9 mouse cellular contexts compared by ENCODE assay signal in genomic region chr17:27240556-27241457, GRCm38 (mm10). TPM values are rescaled to one million over a fixed set of nuclear protein-coding genes. Genes with fewer than 3 reads are reported as not detected.
DNase-seq lines count a peak whose midpoint lies in the region; ATAC-seq lines count a peak whose summit lies in the region.
"Had no signal": no experiment of that assay in that cellular context is flagged by ENCODE, and none has a peak within 500 bp of the region (broad histone marks: within the 10 kb centered on the region; RNA-seq: fewer than 3 reads in every experiment).

No protein-coding gene starts in this region.

- ATAC-seq in granulocyte monocyte progenitor cell, adult 5-6 weeks (replicated peaks; ENCODE audit: poor library complexity, severe bottlenecking): no peak
- ATAC-seq: Patski had no signal

- intact Hi-C loops in left cerebral cortex, postnatal 10 days (cut with DNase I): no loop called here

- DNase-seq in left cerebral cortex, postnatal 10 days (ENCODE audit: extremely low spot score in 1 of 2, low spot score in 2 of 2): peak; percentile 86 to 88
- DNase-seq in left cerebral cortex, adult 11 months (ENCODE audit: low spot score): no peak
- peak; percentile 98 for DNase-seq in cerebellum, adult 9-11 months
- DNase-seq in gastrocnemius, postnatal 25 days: peak; percentile 83
- peak; percentile 79 to 84 for DNase-seq in layer of hippocampus, postnatal 10 days (ENCODE audit: low spot score in 2 of 2)
- peak; percentile 40 for DNase-seq in ovary, postnatal 10 days (ENCODE audit: low spot score)
- DNase-seq in spleen, adult 12 weeks (ENCODE audit: low spot score): no peak

RNA-seq across cellular contexts. Expression of gene Lemd2, which starts 36.5 kb away (rescaled TPM):
- 10 to 100 TPM; 47.1 to 50.0 TPM for total RNA-seq in left cerebral cortex, postnatal 10 days (2021)
- total RNA-seq in gastrocnemius, postnatal 25 days (2021): 10 to 100 TPM; 18.0 to 21.8 TPM
- 10 to 100 TPM; 48.4 to 56.2 TPM for total RNA-seq in layer of hippocampus, postnatal 10 days (2021)
- total RNA-seq in granulocyte monocyte progenitor cell, adult 5-6 weeks (2014; fragmentation: Nextera tagmentation): 36.5 and 36.9 TPM in 2 replicates
- 23.5 and 29.7 TPM in 2 replicates for total RNA-seq in granulocyte monocyte progenitor cell, adult 5-6 weeks (2017)

Comparison
In these comparisons a context has a peak if more than half of its experiments do, and no peak if none do; other contexts are left out.
1. DNase-seq: peak in left cerebral cortex, postnatal 10 days (2 of 2), cerebellum, adult 9-11 months (single experiment), gastrocnemius, postnatal 25 days (single experiment), layer of hippocampus, postnatal 10 days (2 of 2) and ovary, postnatal 10 days (single experiment); none in left cerebral cortex, adult 11 months (single experiment) and spleen, adult 12 weeks (single experiment).